Mouse (Mus musculus) erythroblast, embryonic 14.5 days (primary cell): ENCODE results near the gene Sgsh. TPM values are rescaled to one million over a fixed set of nuclear protein-coding genes. Genes with fewer than 3 reads are reported as not detected.

Source experiments
- H3K27me3 ChIP-seq: 2 replicates; pipeline ENCODE4 v1.6.1; 2012; ENCODE audit warnings: inconsistent platforms; ENCODE audit not compliant: control insufficient read depth
- H3K36me3 ChIP-seq: 2 replicates; pipeline ENCODE4 v1.6.1; 2012; ENCODE audit warnings: mild to moderate bottlenecking, inconsistent platforms; ENCODE audit not compliant: control insufficient read depth
- H3K4me1 ChIP-seq: 2 replicates; pipeline ENCODE4 v1.6.1; 2012; ENCODE audit warnings: inconsistent platforms; ENCODE audit not compliant: control insufficient read depth
- H3K4me3 ChIP-seq: replicated peaks from 2 replicates; pipeline ENCODE3; 2012; ENCODE audit warnings: moderate library complexity, mild to moderate bottlenecking, inconsistent platforms
- H3K9me3 ChIP-seq: 2 replicates; pipeline ENCODE4 v1.6.1; 2012; ENCODE audit warnings: low read length, inconsistent platforms, mixed read lengths; ENCODE audit not compliant: control insufficient read depth
- GATA1 ChIP-seq: IDR thresholded peaks from 2 replicates; pipeline ENCODE4 v1.6.1; 2012; ENCODE audit warnings: low read length, inconsistent platforms, mixed read lengths
- TAL1 ChIP-seq: IDR thresholded peaks from 3 replicates; pipeline ENCODE4 v1.6.1; 2012; ENCODE audit warnings: low read length, inconsistent platforms, mixed read lengths
- polyA plus RNA-seq: library from polyadenylated mRNA; stranded (reverse); fragments of >175 nt; gene quantifications from 2 replicates; pipeline ENCODE4 v1.2.3, GENCODE M21; 2012

Gene Sgsh
- polyA plus RNA-seq, 1 experiment = 0.15 TPM

DNA sequence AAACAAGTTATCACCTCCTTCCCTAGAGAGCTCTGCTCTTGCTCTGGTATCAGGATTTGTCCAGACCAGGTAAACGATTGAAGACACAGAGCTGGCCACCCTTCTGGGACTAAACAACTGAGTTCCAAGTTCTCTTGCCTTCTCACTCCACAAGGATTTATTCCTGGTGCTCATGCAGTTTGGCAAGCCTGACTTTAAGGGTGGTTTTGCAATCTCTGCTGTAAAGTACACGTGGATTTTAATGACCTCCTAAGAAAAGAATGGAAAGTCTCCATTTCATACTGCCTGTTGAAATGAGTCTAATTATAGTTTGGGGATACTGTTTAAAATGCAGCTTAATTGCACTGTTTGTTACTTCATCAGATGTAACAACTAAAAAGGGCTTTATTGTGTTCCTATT, 54.4 kb downstream of the Sgsh start:
- Histone ChIP-seq H3K4me3 (peak overlapping the region; percentile 73), H3K4me1 (peaks cover 27% of the 10 kb centered on the region), H3K36me3 (peaks cover 23% of the 10 kb centered on the region), H3K9me3 (no peaks in the 10 kb centered on the region), H3K27me3 (peaks cover 29% of the 10 kb centered on the region)
- TF ChIP-seq GATA1 = no peak
- no peak for TF ChIP-seq TAL1

DNA sequence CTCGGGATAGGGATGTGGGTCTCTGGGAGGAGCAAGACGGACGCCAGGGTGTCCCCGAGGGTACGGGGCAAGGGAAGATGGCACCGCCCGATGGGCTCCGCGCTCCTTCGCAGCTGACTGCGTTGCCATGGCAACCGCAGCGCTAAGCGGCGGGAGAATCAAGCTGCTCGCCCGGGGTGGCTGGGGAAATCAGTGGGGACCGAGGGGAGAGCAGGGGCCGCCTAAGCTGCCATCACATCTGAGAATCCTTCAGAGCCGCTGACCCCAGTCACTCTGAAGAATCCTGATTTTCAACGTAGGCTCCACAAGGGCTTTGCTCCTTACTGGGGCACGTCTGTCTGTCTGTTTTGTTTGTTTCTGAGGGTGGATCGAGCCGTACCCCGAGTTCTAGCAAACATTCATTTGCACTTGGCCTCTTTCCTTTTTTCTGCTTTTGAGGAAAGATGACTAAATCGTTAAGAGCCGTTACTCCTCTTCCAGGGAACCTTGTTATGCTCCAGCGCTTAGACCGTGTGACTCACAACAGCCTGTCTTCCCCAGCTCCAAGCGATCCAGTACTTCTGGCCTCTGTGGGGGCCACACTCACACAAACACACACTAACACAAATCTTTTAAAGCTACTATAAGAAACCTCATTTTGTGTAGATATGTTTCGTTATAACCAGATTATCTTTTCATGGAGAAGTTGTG, 54.9 kb downstream of the Sgsh start:
- peaks cover 29% of the 10 kb centered on the region for H3K36me3 ChIP-seq
- H3K9me3 ChIP-seq = no peaks in the 10 kb centered on the region
- H3K4me1 ChIP-seq = peaks cover 27% of the 10 kb centered on the region
- TF ChIP-seq TAL1 (no peak), GATA1 (no peak)
- peaks cover 29% of the 10 kb centered on the region for H3K27me3 ChIP-seq
- H3K4me3 ChIP-seq = peak overlapping the region; percentile 73

DNA sequence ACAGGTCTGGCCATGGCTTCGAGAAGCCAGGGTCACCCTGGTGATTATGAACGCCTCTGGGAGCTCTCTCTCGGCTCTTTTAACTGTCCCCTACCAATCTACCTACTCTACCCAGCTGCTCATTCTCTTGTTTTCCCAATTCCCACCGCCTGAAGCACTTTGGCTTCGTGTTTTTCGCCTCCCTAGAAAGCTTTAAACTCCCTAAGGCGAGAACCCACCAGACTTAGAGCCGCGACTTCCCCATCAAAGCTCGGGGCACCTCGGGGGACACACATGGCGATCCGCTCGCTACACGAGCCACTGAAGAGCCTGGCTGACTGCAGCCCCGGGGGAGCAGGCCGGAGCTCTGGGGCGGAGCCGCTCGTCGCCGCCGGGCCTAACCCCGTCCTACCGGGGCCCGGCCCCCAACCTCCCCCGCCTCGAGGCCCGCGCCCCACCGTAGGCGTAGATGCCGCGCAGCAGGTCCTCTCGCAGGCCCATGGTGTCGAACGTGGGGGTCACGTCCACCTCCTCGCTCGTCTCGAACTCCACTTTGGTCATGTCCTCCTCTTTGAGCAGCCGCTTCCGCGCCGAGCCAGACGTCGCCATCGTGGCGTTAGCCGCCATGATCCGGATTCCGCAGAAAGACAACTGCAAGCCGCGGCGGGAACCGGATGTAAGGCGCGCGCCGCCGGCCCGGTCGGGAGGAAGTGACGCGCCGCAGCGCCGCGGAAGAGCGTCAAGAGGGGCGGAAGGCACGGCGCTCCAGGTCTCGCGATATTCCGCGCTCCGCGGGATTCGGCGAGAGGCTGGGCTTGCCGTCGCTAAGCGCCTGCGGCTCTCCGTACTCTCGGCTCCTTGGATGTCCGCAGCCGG, 55.7 kb downstream of the Sgsh start, which contains the start of gene Eif4a3:
Eif4a3 (minus strand) TSS at position 699 of the 855 bp plus-strand sequence.
- no peak for TF ChIP-seq TAL1
- no peak for TF ChIP-seq GATA1
- Histone ChIP-seq H3K4me3 (peak within 1 kb of the TSS; percentile 73), H3K9me3 (no peaks in the 10 kb centered on the region), H3K4me1 (peaks cover 27% of the 10 kb centered on the region), H3K27me3 (peaks cover 26% of the 10 kb centered on the region), H3K36me3 (peaks cover 37% of the 10 kb centered on the region)

DNA sequence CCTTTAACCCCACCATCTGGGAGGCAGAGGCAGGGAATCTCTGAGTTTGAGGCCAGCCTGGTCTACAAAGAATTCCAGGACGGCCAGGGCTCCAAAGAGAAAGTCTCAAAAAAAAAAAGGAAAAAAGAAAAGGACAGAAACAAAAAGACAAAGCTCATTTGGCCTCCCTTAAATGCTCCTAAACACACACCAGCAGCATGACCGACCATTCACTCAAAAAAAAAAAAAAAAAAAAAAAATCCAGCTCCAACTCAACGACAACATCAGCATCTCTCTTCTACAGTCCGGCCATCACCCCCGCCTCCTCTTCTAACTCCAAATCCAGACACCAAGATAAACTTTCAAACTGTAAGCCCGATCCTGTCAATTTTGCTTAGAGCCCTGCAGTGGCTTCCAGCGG, 56.4 kb downstream of the Sgsh start:
- H3K4me1 ChIP-seq = peaks cover 27% of the 10 kb centered on the region
- TF ChIP-seq GATA1 (no peak), TAL1 (no peak)
- no peaks in the 10 kb centered on the region for H3K9me3 ChIP-seq

DNA sequence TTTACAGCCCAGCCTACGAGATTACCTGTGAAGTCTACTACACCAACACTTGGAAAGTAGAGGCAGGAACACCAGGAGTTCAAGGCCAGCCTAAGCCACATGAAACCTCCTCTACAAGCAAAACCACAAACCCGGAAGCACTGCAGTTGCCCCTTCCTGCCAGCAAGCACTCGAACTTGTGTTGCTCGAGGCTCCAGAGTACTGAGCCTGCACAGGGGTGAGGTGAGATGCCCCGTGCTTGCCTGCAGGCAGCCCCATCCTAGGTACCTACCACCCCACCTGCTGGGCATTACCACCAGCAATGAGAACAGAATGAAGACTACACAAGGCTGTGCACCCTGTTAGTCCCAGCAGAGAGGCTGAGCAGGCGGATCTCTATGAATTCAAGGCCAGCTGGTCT, 57.3 kb downstream of the Sgsh start:
- Histone ChIP-seq H3K27me3 (peaks cover 14% of the 10 kb centered on the region), H3K4me3 (peak overlapping the region; percentile 73), H3K36me3 (peaks cover 53% of the 10 kb centered on the region), H3K4me1 (peaks cover 27% of the 10 kb centered on the region), H3K9me3 (no peaks in the 10 kb centered on the region)
- no peak for TF ChIP-seq TAL1

More for the DNA sequence above, 56.4 kb downstream of the Sgsh start:
- Histone ChIP-seq H3K36me3 (peaks cover 44% of the 10 kb centered on the region), H3K4me3 (peak overlapping the region; percentile 73), H3K27me3 (peaks cover 23% of the 10 kb centered on the region)

Other genes starting within 250 kb of the Sgsh start
- gene Tbc1d16, start 127.0 kb downstream of the Sgsh start, polyA plus RNA-seq = 0.01 TPM in 2 replicates
- 0.07 TPM in 1 of 2 replicates, not detected in the other for gene Ccdc40, start 127.0 kb downstream of the Sgsh start, polyA plus RNA-seq
- 1.2 and 1.5 TPM in 2 replicates for gene Gaa, start 87.6 kb downstream of the Sgsh start, polyA plus RNA-seq
- 17.2 and 20.2 TPM in 2 replicates for gene Eif4a3, start 55.4 kb downstream of the Sgsh start, polyA plus RNA-seq
- gene Card14, start 47.8 kb downstream of the Sgsh start, polyA plus RNA-seq = 0.01 TPM in 1 of 2 replicates, not detected in the other
- gene Slc26a11, start within 50 bp of the Sgsh start, polyA plus RNA-seq = not detected in 2 replicates
- 0.01 and 0.02 TPM in 2 replicates for gene Rnf213, start 37.6 kb upstream of the Sgsh start, polyA plus RNA-seq
- 1.1 and 1.2 TPM in 2 replicates for gene Endov, start 135.8 kb upstream of the Sgsh start, polyA plus RNA-seq
- not detected in 2 replicates for gene Nptx1, start 192.2 kb upstream of the Sgsh start, polyA plus RNA-seq
- 1.0 and 1.5 TPM in 2 replicates for gene Rptor, start 247.4 kb upstream of the Sgsh start, polyA plus RNA-seq